Mouse (Mus musculus) erythroblast, embryonic 14.5 days (primary cell): ENCODE measurements around the gene Zdhhc20.

Source experiments
- GATA1 ChIP-seq: IDR thresholded peaks from 2 replicates; pipeline ENCODE4 v1.6.1; 2012; ENCODE audit warnings: low read length, inconsistent platforms, mixed read lengths
- TAL1 ChIP-seq: IDR thresholded peaks from 3 replicates; pipeline ENCODE4 v1.6.1; 2012; ENCODE audit warnings: low read length, inconsistent platforms, mixed read lengths

GRCm38 (mm10) chr14:57911316-57911715, 21.2 kb upstream of the Zdhhc20 start:
- TF ChIP-seq GATA1 (no peak), TAL1 (no peak)
